Comparison of ENCODE assay signal across 8 mouse cellular contexts in the genomic region with DNA sequence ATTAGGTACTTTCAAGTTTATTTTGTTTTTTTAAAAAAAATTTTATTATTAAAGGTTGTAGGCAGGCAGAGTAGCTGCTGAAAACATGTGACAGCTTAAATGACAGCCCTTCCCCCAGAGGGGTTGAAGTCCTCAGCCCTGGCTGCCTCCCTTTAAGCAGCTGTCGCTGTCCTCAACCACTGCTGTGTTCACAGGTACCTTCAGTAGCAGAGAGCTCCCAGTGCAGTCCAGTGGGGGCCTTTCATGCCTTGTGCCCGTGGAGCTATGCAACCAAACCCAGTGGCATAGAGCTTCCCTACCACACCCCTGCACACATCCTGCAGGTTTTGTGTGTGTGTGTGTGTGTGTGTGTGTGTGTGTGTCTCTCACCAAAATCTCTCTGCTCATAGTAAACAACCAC. TPM values are rescaled to one million over a fixed set of nuclear protein-coding genes. Genes with fewer than 3 reads are reported as not detected.
DNase-seq lines count a peak whose midpoint lies in the region; ATAC-seq and TF ChIP-seq lines count a peak whose summit lies in the region.

No protein-coding gene starts in this region.

- peaks cover 17% of the 10 kb centered on the region for H3K4me1 ChIP-seq in hindbrain, embryonic 13.5 days (replicated peaks)

- 45% methylated on average over 2 of the region's 2 CpGs for WGBS in hindbrain, embryonic 13.5 days

- no peak overlapping the region for H3K4me2 ChIP-seq in hindbrain, embryonic 13.5 days

- peak; percentile 81 for DNase-seq in heart, adult 11 months
- no peak for DNase-seq in heart, adult 9 months (ENCODE audit: low spot score in 2 of 2)
- peak; percentile 71 for DNase-seq in A20 (ENCODE audit: low read depth, low spot score)
- no peak for DNase-seq in layer of hippocampus, adult 2 months (ENCODE audit: low spot score in 2 of 2)
- DNase-seq in layer of hippocampus, adult 9-11 months, result no peak

- no peaks in the 10 kb centered on the region for H3K36me3 ChIP-seq in hindbrain, embryonic 13.5 days

- no peak overlapping the region for H3K4me3 ChIP-seq in hindbrain, embryonic 13.5 days
- no peak overlapping the region for H3K4me3 ChIP-seq in layer of hippocampus, adult 2 months

- H3K27me3 ChIP-seq in hindbrain, embryonic 13.5 days, result no peaks in the 10 kb centered on the region

- H3K9ac ChIP-seq in hindbrain, embryonic 13.5 days, result no peak overlapping the region

- ATAC-seq in hindbrain, embryonic 13.5 days (ENCODE audit: low FRiP score), result peak; percentile 84
- ATAC-seq in megakaryocyte-erythroid progenitor cell, adult 5-6 weeks (replicated peaks; ENCODE audit: low FRiP score, low TSS enrichment, poor library complexity, severe bottlenecking), result peak; percentile 58; the same call in 1 of the 2 replicates
- no peak for ATAC-seq in megakaryocyte, adult 5-6 weeks (ENCODE audit: poor library complexity, severe bottlenecking)

- TF ChIP-seq CTCF in layer of hippocampus, adult 2 months (conservative IDR thresholded peaks at IDR 0.05), result no peak

- no peaks in the 10 kb centered on the region for H3K9me3 ChIP-seq in hindbrain, embryonic 13.5 days

- H3K27ac ChIP-seq in hindbrain, embryonic 13.5 days, result 0 out of 2 replicates have a peak overlapping the region, but pooled peaks have one; percentile 35
- H3K27ac ChIP-seq in layer of hippocampus, adult 2 months, result no peak overlapping the region

RNA-seq across cellular contexts. Expression of a gene that starts 38.8 kb away (rescaled TPM):
- polyA plus RNA-seq in hindbrain, embryonic 13.5 days (2015; fragmentation: Nextera tagmentation; extraction: Ambion mirVana), result 17.4 and 18.8 TPM in 2 replicates
- 51.8 and 68.9 TPM in 2 replicates for total RNA-seq in megakaryocyte-erythroid progenitor cell, adult 5-6 weeks (2014; fragmentation: Nextera tagmentation)
- 67.5 and 70.0 TPM in 2 replicates for total RNA-seq in megakaryocyte-erythroid progenitor cell, adult 5-6 weeks (2017)
- 100 to 1,000 TPM; 154 to 161 TPM for total RNA-seq in layer of hippocampus, adult 2 months (2021)
- 111 and 139 TPM in 2 replicates for total RNA-seq in megakaryocyte, adult 5-6 weeks (2015)
- total RNA-seq in megakaryocyte, adult 5-6 weeks (2017), result 95.5 and 99.3 TPM in 2 replicates

Comparison
In these comparisons a context has a peak if more than half of its experiments do, and no peak if none do; other contexts are left out.
1. DNase-seq: peak in heart, adult 11 months (single experiment) and A20 (single experiment); none in heart, adult 9 months (0 of 2), layer of hippocampus, adult 2 months (0 of 2) and layer of hippocampus, adult 9-11 months (single experiment).